Mouse (Mus musculus) embryonic facial prominence, embryonic 13.5 days (tissue): ENCODE data around the gene Foxn2. TPM values are rescaled to one million over a fixed set of nuclear protein-coding genes. Genes with fewer than 3 reads are reported as not detected.
"Not testable (repeated sequence)": the region's sequence is repeated elsewhere in the genome, so short reads cannot be mapped to it uniquely, and the experiment has no call there.

Experiments
- ATAC-seq: fragments of 200-750 bp; cut with Nextera tagmentation; 2 replicates; pipeline ENCODE4 v1.8.0; 2017; ENCODE audit warnings: low read depth; ENCODE audit not compliant: insufficient number of reproducible peaks, insufficient read depth, low FRiP score, low TSS enrichment
- H3K27ac ChIP-seq: fragments of 300-500 bp; sonication (generic); 2 replicates; pipeline ENCODE4 v1.5.1; 2015; ENCODE audit warnings: moderate library complexity, mild to moderate bottlenecking, inconsistent platforms
- H3K27me3 ChIP-seq: fragments of 300-500 bp; sonication (generic); 2 replicates; pipeline ENCODE4 v1.6.1; 2015; ENCODE audit warnings: mild to moderate bottlenecking, inconsistent platforms
- H3K36me3 ChIP-seq: fragments of 300-500 bp; sonication (generic); 2 replicates; pipeline ENCODE4 v1.6.1; 2015; ENCODE audit warnings: mild to moderate bottlenecking, inconsistent platforms
- H3K4me1 ChIP-seq: fragments of 300-500 bp; sonication (generic); 2 replicates; pipeline ENCODE4 v1.6.1; 2015; ENCODE audit warnings: inconsistent platforms
- H3K4me2 ChIP-seq: fragments of 300-500 bp; sonication (generic); 2 replicates; pipeline ENCODE4 v1.6.1; 2015; ENCODE audit warnings: moderate library complexity, mild to moderate bottlenecking, inconsistent platforms
- H3K4me3 ChIP-seq: fragments of 300-500 bp; sonication (generic); 2 replicates; pipeline ENCODE4 v1.5.1; 2015; ENCODE audit warnings: mild to moderate bottlenecking, inconsistent platforms
- H3K9ac ChIP-seq: fragments of 300-500 bp; sonication (generic); 2 replicates; pipeline ENCODE4 v1.6.1; 2015; ENCODE audit warnings: mild to moderate bottlenecking, inconsistent platforms
- H3K9me3 ChIP-seq: fragments of 300-500 bp; sonication (generic); 2 replicates; pipeline ENCODE4 v1.6.1; 2016; ENCODE audit warnings: inconsistent platforms
- WGBS: fragments of 180-500 bp; shearing (Covaris S2); methylation state at CpG from one replicate; pipeline ENCODE4 v1.1.7; 2015; ENCODE audit warnings: mixed read lengths; 5-methylcytosine and 5-hydroxymethylcytosine counted together
- polyA plus RNA-seq: library from polyadenylated mRNA; unstranded; fragments of >200 nt; fragmentation: Nextera tagmentation; extraction: Ambion mirVana; gene quantifications from 2 replicates; pipeline ENCODE4 v1.2.1, GENCODE M21; 2015

The Foxn2 gene
- polyA plus RNA-seq, 1 experiment from 2014 or later, result 15.4 TPM

GRCm38 (mm10) chr17:88442661-88443060 lies 2.1 kb downstream of the Foxn2 start:
- Histone ChIP-seq H3K9me3 (no peaks in the 10 kb centered on the region), H3K9ac (no peak overlapping the region), H3K27me3 (no peaks in the 10 kb centered on the region), H3K36me3 (no peaks in the 10 kb centered on the region), H3K27ac (no peak overlapping the region), H3K4me1 (0 out of 2 replicates have a peak, but pooled peaks cover 6% of the 10 kb centered on the region), H3K4me3 (no peak overlapping the region), H3K4me2 (peak overlapping the region; percentile 27; the same call in 1 of the 2 replicates)
- no peak for ATAC-seq
- 82% methylated on average over 6 of the region's 6 CpGs for WGBS

- peak overlapping the region; percentile 27; the same call in 1 of the 2 replicates for H3K4me2 ChIP-seq
- no peak for ATAC-seq
- 91% methylated on average over 6 of the region's 6 CpGs for WGBS
Observed at GRCm38 (mm10) chr17:88443186-88443585, 2.7 kb downstream of the Foxn2 start.

GRCm38 (mm10) chr17:88458079-88458478 lies 17.6 kb downstream of the Foxn2 start:
- Histone ChIP-seq H3K4me1 (no peaks in the 10 kb centered on the region), H3K27ac (no peak overlapping the region), H3K4me3 (no peak overlapping the region), H3K4me2 (no peak overlapping the region), H3K9me3 (no peaks in the 10 kb centered on the region), H3K27me3 (no peaks in the 10 kb centered on the region), H3K9ac (no peak overlapping the region), H3K36me3 (no peaks in the 10 kb centered on the region; the same call in 1 of the 2 replicates)
- WGBS, result 95% methylated on average over 3 of the region's 3 CpGs
- no peak for ATAC-seq

More at GRCm38 (mm10) chr17:88443186-88443585, 2.7 kb downstream of the Foxn2 start:
- Histone ChIP-seq H3K36me3 (no peaks in the 10 kb centered on the region), H3K9me3 (no peaks in the 10 kb centered on the region), H3K27ac (no peak overlapping the region), H3K9ac (no peak overlapping the region), H3K27me3 (no peaks in the 10 kb centered on the region), H3K4me1 (0 out of 2 replicates have a peak, but pooled peaks cover 6% of the 10 kb centered on the region), H3K4me3 (no peak overlapping the region)

- Histone ChIP-seq H3K9me3 (no peaks in the 10 kb centered on the region), H3K4me3 (no peak overlapping the region), H3K27ac (no peak overlapping the region), H3K4me2 (no peak overlapping the region), H3K36me3 (no peaks in the 10 kb centered on the region; the same call in none of the 2 replicates), H3K4me1 (no peaks in the 10 kb centered on the region), H3K9ac (no peak overlapping the region), H3K27me3 (no peaks in the 10 kb centered on the region)
- ATAC-seq, result no peak
- 76% methylated on average over 2 of the region's 2 CpGs for WGBS
Observed at GRCm38 (mm10) chr17:88459516-88459915, 19.0 kb downstream of the Foxn2 start.

- 89% methylated on average over 7 of the region's 7 CpGs for WGBS
- no peaks in the 10 kb centered on the region for H3K27me3 ChIP-seq
- no peak for ATAC-seq
- H3K36me3 ChIP-seq, result no peaks in the 10 kb centered on the region; the same call in none of the 2 replicates
- H3K9ac ChIP-seq, result no peak overlapping the region
- no peak overlapping the region for H3K4me3 ChIP-seq
- no peak overlapping the region for H3K27ac ChIP-seq
- no peak overlapping the region for H3K4me2 ChIP-seq
- no peaks in the 10 kb centered on the region for H3K9me3 ChIP-seq
- no peaks in the 10 kb centered on the region for H3K4me1 ChIP-seq
Observed at GRCm38 (mm10) chr17:88459916-88460901, 19.7 kb downstream of the Foxn2 start.

GRCm38 (mm10) chr17:88462658-88463057 lies 22.1 kb downstream of the Foxn2 start:
- H3K27ac ChIP-seq, result no peak overlapping the region
- H3K4me1 ChIP-seq, result no peaks in the 10 kb centered on the region
- H3K9ac ChIP-seq, result no peak overlapping the region
- H3K27me3 ChIP-seq, result no peaks in the 10 kb centered on the region
- ATAC-seq, result no peak
- H3K9me3 ChIP-seq, result no peaks in the 10 kb centered on the region
- 90% methylated on average over 5 of the region's 5 CpGs for WGBS
- H3K4me2 ChIP-seq, result no peak overlapping the region
- no peak overlapping the region for H3K4me3 ChIP-seq
- peaks cover 4% of the 10 kb centered on the region for H3K36me3 ChIP-seq

- no peaks in the 10 kb centered on the region for H3K4me1 ChIP-seq
- ATAC-seq, result no peak
- peaks cover 32% of the 10 kb centered on the region for H3K36me3 ChIP-seq
- H3K27ac ChIP-seq, result no peak overlapping the region
- H3K9ac ChIP-seq, result no peak overlapping the region
- H3K27me3 ChIP-seq, result no peaks in the 10 kb centered on the region
- 92% methylated on average over 1 of the region's 1 CpGs for WGBS
- no peaks in the 10 kb centered on the region for H3K9me3 ChIP-seq
- no peak overlapping the region for H3K4me3 ChIP-seq
- no peak overlapping the region for H3K4me2 ChIP-seq
Observed at GRCm38 (mm10) chr17:88466591-88466990, 26.1 kb downstream of the Foxn2 start.

GRCm38 (mm10) chr17:88467696-88468095 lies 27.2 kb downstream of the Foxn2 start:
- ATAC-seq, result no peak

GRCm38 (mm10) chr17:88468655-88469398 lies 28.3 kb downstream of the Foxn2 start:
- not testable (repeated sequence) for H3K9me3 ChIP-seq, H3K4me3 ChIP-seq, H3K4me2 ChIP-seq, ATAC-seq, H3K27me3 ChIP-seq, H3K9ac ChIP-seq, H3K4me1 ChIP-seq, H3K27ac ChIP-seq
- peaks cover 36% of the 10 kb centered on the region for H3K36me3 ChIP-seq
- WGBS, result 91% methylated on average over 5 of the region's 5 CpGs

More at GRCm38 (mm10) chr17:88467696-88468095, 27.2 kb downstream of the Foxn2 start:
- H3K4me3 ChIP-seq, result no peak overlapping the region
- no peaks in the 10 kb centered on the region for H3K27me3 ChIP-seq
- no peaks in the 10 kb centered on the region for H3K4me1 ChIP-seq
- H3K36me3 ChIP-seq, result peaks cover 36% of the 10 kb centered on the region
- H3K27ac ChIP-seq, result no peak overlapping the region
- no peak overlapping the region for H3K9ac ChIP-seq
- H3K4me2 ChIP-seq, result no peak overlapping the region
- H3K9me3 ChIP-seq, result no peaks in the 10 kb centered on the region
- WGBS, result 90% methylated on average over 6 of the region's 6 CpGs

GRCm38 (mm10) chr17:88473766-88474165 lies 33.3 kb downstream of the Foxn2 start:
- WGBS, result 72% methylated on average over 2 of the region's 2 CpGs
- H3K9me3 ChIP-seq, result no peaks in the 10 kb centered on the region
- H3K27ac ChIP-seq, result no peak overlapping the region
- H3K4me2 ChIP-seq, result no peak overlapping the region
- no peaks in the 10 kb centered on the region for H3K4me1 ChIP-seq
- H3K4me3 ChIP-seq, result no peak overlapping the region
- ATAC-seq, result no peak
- no peaks in the 10 kb centered on the region for H3K27me3 ChIP-seq
- peaks cover 32% of the 10 kb centered on the region for H3K36me3 ChIP-seq
- no peak overlapping the region for H3K9ac ChIP-seq

- Histone ChIP-seq H3K27ac (no peak overlapping the region), H3K36me3 (peaks cover 9% of the 10 kb centered on the region; the same call in 1 of the 2 replicates), H3K4me1 (no peaks in the 10 kb centered on the region), H3K4me2 (no peak overlapping the region), H3K9me3 (no peaks in the 10 kb centered on the region), H3K9ac (no peak overlapping the region), H3K27me3 (no peaks in the 10 kb centered on the region), H3K4me3 (no peak overlapping the region)
- 94% methylated on average over 7 of the region's 7 CpGs for WGBS
- ATAC-seq, result no peak
Observed at GRCm38 (mm10) chr17:88477165-88477564, 36.7 kb downstream of the Foxn2 start.
